Mouse (Mus musculus): ENCODE data around the gene Krtcap2.
A peak's percentile ranks its signal among the peaks of the same experiment; 100 is the strongest.

Gene Krtcap2

GRCm38 (mm10) chr3:89246261-89247100 is 715 bp downstream of the Krtcap2 start, which contains the start of gene Trim46:
Gene Trim46 (minus strand): TSS chr3:89246309.
- peak; percentile 73 for DNase-seq (ENCODE audit: low read depth, low spot score)

DNA sequence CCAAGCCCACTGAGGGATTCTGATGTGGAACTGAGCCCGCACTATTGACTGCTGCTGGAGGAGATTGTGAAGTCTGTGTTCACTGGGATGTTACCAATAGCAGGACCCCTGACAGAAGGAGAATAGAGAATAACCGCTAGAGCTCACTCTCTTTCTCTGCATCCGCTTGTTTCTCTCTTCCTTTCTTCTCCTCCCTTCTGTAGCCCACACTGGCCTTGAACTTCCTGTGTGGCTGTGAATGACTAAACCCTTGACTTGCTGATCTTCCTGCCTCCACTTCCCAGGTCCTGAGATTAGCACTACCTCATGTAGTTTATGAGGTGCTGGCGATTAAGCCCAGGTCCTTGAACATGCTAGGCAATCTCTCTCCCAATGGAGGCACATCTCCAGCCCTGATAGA is 1.7 kb downstream of the Krtcap2 start:
- DNase-seq (ENCODE audit: low read depth, low spot score), result no peak

- DNase-seq (ENCODE audit: low read depth, low spot score), result no peak
These were observed 4.8 kb downstream of the Krtcap2 start for GRCm38 (mm10) chr3:89250435-89251040.

GRCm38 (mm10) chr3:89251365-89251895 is 5.7 kb downstream of the Krtcap2 start:
- DNase-seq (ENCODE audit: low read depth, low spot score), result no peak

DNA sequence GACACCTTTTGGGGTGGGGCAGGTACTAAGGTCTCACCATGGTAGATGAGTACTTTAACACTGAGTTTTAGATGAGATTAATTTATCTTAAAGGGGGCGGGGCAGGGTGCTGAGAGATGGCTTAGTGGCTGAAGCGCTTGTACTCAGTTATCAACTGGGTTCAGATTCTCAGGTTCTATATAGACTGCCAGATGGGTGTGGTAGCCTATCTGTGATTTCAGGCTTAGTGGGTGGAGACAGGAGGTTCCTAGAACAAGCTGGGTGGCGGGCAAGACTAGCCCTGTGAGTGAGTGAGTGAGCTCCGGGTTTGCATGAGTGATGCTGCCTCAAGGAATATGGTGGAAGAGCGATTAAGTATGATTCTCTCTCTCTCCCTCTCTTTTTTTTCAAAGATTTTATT is 9.2 kb downstream of the Krtcap2 start:
- DNase-seq (ENCODE audit: low read depth, low spot score), result no peak

DNA sequence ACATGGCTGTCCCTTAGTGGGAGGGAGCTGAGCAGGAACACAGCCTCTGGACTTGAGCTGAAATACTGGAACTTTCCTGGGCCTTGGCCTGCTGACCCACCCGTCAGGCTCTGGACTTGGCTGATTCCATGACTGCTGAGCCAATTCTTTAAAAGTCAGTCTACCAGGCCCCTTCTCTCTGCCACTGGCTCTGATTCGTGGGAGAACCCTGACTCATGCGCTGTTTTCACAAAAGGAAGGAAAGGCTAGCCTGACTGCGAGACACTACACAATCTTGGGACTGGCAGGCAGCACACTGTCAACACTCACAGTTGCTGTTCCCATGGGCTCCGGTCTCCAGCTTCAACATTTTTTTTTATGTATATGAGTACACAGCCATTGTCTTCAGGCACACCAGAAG is 10.4 kb downstream of the Krtcap2 start:
- DNase-seq (ENCODE audit: low read depth, low spot score), result no peak

GRCm38 (mm10) chr3:89259076-89259475 is 13.3 kb downstream of the Krtcap2 start, which contains the start of gene Dpm3:
Gene Dpm3 (plus strand): TSS chr3:89259358.
- no peak for DNase-seq (ENCODE audit: low read depth, low spot score)

DNA sequence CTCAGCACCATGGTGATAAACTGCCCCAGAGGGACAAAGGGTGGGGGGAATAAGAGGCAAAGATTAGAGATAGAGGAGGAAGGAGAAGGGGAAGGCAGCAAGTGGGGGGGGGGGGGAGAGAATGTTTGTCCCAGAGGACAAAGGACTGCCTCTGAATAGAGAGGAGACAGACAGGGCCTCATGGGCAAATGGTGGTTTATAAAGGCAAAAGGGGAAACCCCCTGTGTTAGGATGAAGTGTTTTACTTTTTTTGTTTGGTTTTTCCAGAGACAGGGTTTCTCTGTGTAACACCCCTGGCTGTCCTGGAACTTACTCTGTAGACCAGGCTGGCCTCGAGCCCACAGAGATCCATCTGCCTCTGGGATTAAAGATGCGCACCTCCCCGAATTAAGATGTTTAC is 14.4 kb downstream of the Krtcap2 start:
- DNase-seq (ENCODE audit: low read depth, low spot score), result no peak

DNA sequence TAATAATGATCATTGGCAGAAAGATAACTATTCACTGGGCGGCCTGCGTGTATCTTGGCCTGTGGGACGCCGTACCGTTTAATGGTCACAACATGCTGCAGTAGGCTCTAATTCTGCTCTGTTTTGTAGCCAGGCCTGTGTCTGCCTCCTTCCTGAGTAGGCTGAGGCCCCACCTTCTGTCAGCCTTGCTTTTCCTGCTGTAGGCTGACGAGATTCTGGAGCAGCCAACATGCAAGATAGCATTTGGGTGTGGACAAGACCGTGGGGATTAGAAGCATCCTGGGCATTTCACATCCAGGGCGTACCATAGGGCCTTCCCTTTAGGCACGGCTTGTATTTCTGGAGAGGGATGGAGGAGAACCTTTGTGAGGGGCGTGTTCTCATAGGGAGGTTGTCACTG is 16.7 kb downstream of the Krtcap2 start:
- no peak for DNase-seq (ENCODE audit: low read depth, low spot score)

GRCm38 (mm10) chr3:89266439-89266893 is 20.7 kb downstream of the Krtcap2 start:
- peak; percentile 53 for DNase-seq (ENCODE audit: low read depth, low spot score)

DNA sequence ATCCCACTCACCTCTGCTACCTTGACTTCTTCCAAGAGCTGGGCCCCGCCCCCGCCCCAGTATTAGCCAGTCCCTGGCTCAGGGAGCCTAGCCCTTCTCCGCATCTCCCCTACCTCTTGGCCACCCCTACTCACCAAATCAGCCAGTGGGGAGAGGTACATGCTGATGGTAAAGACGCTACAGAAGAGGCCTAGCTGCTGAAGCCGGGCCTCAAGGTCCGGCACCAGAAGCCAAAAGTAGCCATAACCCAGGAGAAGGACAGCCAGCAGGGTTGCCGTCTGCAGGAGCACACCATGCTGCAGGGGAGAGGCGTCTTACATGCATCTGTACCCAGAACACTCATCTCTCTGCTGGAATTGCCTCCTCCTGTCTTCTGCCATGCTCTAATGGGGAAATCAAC is 23.1 kb downstream of the Krtcap2 start:
- no peak for DNase-seq (ENCODE audit: low read depth, low spot score)

GRCm38 (mm10) chr3:89270051-89270755 is 24.4 kb downstream of the Krtcap2 start, which contains the start of gene Slc50a1:
Gene Slc50a1 (minus strand): TSS chr3:89270570.
- DNase-seq (ENCODE audit: low read depth, low spot score), result no peak

DNA sequence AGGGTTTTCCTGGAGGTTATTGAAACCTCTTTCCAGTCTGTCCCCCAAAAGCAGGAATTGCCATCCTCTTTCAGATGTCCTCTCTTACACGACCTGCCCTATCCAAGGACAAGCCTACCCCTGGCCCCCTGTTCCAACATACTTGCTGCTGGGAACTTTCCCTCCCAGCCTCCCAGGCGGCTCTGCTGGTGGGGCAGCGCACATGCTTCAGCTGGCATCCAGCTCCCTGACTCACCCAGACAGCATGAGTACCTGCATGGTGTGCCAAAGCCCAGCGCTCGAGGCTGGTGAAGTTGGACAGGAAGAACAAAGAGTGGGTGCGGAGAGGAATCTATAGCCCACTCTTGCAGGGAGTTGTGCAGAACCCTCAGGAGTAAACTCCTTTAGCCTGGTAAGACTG is 25.1 kb downstream of the Krtcap2 start:
- DNase-seq (ENCODE audit: low read depth, low spot score), result no peak

- DNase-seq (ENCODE audit: low read depth, low spot score), result no peak
These were observed 26.0 kb downstream of the Krtcap2 start for GRCm38 (mm10) chr3:89271760-89272159.

DNA sequence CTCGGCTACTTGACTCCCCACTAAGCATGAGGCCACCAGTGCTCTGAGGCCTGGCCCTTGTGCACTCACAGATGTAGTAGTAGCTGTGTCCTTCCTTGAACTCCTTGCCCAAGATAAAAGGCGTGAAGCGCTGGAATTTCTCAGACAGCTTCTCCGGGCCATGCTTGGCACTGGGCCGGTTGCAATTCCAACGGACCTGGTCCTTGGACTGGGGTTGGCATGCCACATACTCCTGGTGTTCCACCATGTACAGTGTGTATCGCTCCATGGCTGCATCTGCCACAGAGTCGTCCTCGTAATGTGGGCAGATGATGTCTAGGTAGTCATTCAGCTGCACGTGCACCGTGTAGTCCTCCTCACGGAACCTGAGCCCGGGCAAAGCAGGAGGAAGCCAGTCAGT is 30.3 kb downstream of the Krtcap2 start:
- no peak for DNase-seq (ENCODE audit: low read depth, low spot score)

DNA sequence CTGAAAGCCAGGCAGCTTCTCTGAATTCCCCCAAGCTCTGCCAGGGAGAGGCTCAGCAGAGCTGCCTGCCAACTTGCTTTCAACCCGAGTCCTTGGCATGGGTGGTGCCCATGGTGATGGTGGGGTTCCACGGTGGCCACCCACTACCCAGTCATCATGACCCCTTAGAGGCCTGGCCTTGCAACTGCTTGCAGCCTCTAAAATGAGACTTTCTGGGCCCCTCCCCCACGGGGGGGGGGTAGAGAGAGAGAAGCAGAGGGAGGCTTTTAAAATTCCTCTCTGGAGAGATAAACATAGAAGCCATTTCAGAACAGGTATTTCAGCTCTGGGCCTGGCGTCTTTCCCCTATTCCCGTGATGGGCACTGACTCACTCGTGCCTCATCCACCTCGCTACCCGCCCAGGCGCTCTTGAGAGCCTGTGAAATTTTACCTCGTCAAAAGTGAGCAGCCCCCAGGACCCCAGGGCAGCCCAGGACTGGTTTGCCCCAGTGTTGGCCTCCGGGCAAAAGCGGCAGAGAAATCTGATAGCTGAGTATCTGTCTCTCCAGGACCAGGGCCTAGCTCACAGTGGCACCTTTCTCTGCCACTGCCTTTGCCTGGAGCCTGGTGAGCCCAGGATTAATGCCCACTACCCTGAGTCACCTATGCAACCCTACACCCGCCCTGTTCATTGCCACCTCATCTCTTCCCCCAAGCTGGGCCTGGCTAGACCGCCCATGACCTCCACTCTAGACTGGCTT is 31.7 kb downstream of the Krtcap2 start:
- DNase-seq (ENCODE audit: low read depth, low spot score), result no peak

DNA sequence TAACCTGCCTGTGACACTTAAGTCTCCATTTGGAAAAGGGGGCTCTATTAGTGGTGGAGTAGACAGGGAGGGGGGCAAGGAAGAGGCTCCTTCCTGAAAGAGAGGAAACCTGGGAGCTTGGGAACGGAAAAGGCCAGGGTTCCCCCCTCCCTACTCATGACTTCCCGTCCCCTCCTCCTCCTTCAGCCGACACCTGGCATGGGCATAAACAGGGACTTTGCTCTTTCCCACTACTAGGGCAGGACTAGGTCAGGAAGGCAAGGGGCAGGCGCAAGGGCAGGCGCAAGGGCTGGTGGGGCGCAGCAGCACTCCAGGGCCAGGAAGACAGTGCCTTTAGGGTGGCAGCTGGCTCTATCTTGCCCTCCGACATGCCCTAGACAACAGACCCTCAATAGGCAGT is 32.3 kb downstream of the Krtcap2 start:
- no peak for DNase-seq (ENCODE audit: low read depth, low spot score)

DNA sequence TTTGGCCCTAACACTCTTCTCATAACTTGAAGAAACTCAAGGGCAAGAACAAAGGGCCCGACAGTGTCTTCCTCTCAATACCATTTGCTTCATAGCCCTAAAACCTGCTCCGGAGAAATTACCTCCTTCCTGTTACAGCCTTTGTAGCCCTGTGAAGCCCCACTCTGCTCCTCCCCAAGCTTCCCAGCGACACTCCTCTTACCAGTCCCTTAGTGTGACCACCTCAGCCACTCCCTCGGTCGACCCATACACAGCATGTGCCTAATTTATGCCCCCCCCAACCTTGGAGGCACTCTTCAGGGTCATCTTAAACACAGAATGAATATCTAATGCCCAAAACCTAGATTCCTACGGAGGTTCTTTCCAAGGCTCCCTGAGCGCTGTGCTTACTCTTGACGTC is 32.9 kb downstream of the Krtcap2 start:
- no peak for DNase-seq (ENCODE audit: low read depth, low spot score)

GRCm38 (mm10) chr3:89279153-89279890 is 33.6 kb downstream of the Krtcap2 start:
- no peak for DNase-seq (ENCODE audit: low read depth, low spot score)

DNA sequence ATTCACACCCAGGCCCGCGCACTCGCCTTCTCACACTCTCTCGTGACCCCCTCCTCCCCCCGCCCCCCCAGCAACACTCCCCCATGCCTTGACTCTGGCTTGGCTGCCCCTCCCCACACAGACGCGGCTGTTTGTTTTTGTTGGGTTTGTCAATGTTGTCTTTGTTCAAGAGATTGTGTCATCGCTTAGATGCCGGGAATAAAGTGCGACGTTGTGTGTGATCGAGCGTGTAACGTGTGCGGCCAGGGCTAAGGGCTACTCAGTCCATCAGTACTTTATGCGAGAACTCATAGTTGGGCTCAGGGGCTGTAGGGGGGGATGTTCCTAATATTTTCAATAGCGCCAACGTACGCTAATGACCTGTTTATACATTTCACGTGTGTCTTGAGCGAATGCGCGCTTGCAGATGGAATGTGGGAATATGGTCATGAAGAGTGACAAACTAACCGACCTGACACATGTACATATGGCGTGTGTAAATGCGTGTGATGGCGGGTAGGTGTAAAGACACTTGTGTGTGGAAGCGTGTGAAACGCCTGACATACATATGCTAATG is 34.4 kb downstream of the Krtcap2 start:
- no peak for DNase-seq (ENCODE audit: low read depth, low spot score)
